Mouse (Mus musculus) lung, embryonic 15.5 days (tissue): ENCODE data around the gene Ptpn23. TPM values are rescaled to one million over a fixed set of nuclear protein-coding genes. Genes with fewer than 3 reads are reported as not detected.
"Not testable (repeated sequence)": the region's sequence is repeated elsewhere in the genome, so short reads cannot be mapped to it uniquely, and the experiment has no call there.

Source experiments
- ATAC-seq: fragments of 200-750 bp; cut with Nextera tagmentation; 2 replicates; pipeline ENCODE4 v1.8.0; 2017; ENCODE audit warnings: moderate number of reproducible peaks, borderline replicate concordance; ENCODE audit not compliant: low FRiP score, low TSS enrichment; ENCODE audit errors: extremely low read depth
- H3K27ac ChIP-seq: fragments of 300-500 bp; sonication (generic); 2 replicates; pipeline ENCODE4 v1.5.1; 2015; ENCODE audit warnings: moderate library complexity, mild to moderate bottlenecking, inconsistent platforms
- H3K27me3 ChIP-seq: fragments of 300-500 bp; sonication (generic); 2 replicates; pipeline ENCODE4 v1.6.1; 2015; ENCODE audit warnings: inconsistent platforms
- H3K36me3 ChIP-seq: fragments of 300-500 bp; sonication (generic); 2 replicates; pipeline ENCODE4 v1.6.1; 2015; ENCODE audit warnings: inconsistent platforms
- H3K4me1 ChIP-seq: fragments of 300-500 bp; sonication (generic); 2 replicates; pipeline ENCODE4 v1.6.1; 2015; ENCODE audit warnings: inconsistent platforms
- H3K4me2 ChIP-seq: fragments of 300-500 bp; sonication (generic); 2 replicates; pipeline ENCODE4 v1.6.1; 2015; ENCODE audit warnings: inconsistent platforms, mild to moderate bottlenecking, moderate library complexity
- H3K4me3 ChIP-seq: fragments of 300-500 bp; sonication (generic); 2 replicates; pipeline ENCODE4 v1.5.1; 2015; ENCODE audit warnings: mild to moderate bottlenecking, inconsistent platforms
- H3K9ac ChIP-seq: fragments of 300-500 bp; sonication (generic); 2 replicates; pipeline ENCODE4 v1.6.1; 2015; ENCODE audit warnings: inconsistent platforms
- H3K9me3 ChIP-seq: fragments of 300-500 bp; sonication (generic); 2 replicates; pipeline ENCODE4 v1.6.1; 2016; ENCODE audit warnings: inconsistent platforms
- WGBS: fragments of 180-500 bp; shearing (Covaris S2); methylation state at CpG from one replicate; pipeline ENCODE4 v1.1.7; 2015; 5-methylcytosine and 5-hydroxymethylcytosine counted together
- polyA plus RNA-seq: library from polyadenylated mRNA; unstranded; fragments of >200 nt; fragmentation: Nextera tagmentation; extraction: Ambion mirVana; gene quantifications from 2 replicates; pipeline ENCODE4 v1.2.1, GENCODE M21; 2015

Gene Ptpn23
- polyA plus RNA-seq, 1 experiment from 2014 or later = 19.1 TPM

GRCm38 (mm10) chr9:110410908-110411887 is 3.2 kb upstream of the Ptpn23 start:
- no peaks in the 10 kb centered on the region for H3K36me3 ChIP-seq
- no peak overlapping the region for H3K4me3 ChIP-seq
- 30% methylated on average over 6 of the region's 6 CpGs for WGBS
- H3K4me2 ChIP-seq = no peak overlapping the region
- no peaks in the 10 kb centered on the region for H3K27me3 ChIP-seq
- H3K4me1 ChIP-seq = peaks cover 22% of the 10 kb centered on the region
- no peak overlapping the region for H3K9ac ChIP-seq
- H3K9me3 ChIP-seq = no peaks in the 10 kb centered on the region
- no peak for ATAC-seq
- no peak overlapping the region for H3K27ac ChIP-seq

GRCm38 (mm10) chr9:110407311-110408098 is 508 bp downstream of the Ptpn23 start:
- no peaks in the 10 kb centered on the region for H3K27me3 ChIP-seq
- H3K4me1 ChIP-seq = peaks cover 13% of the 10 kb centered on the region
- peak; percentile 61 for ATAC-seq
- H3K36me3 ChIP-seq = no peaks in the 10 kb centered on the region
- H3K27ac ChIP-seq = peak overlapping the region; percentile 75
- no peaks in the 10 kb centered on the region for H3K9me3 ChIP-seq
- peak overlapping the region; percentile 89 for H3K4me2 ChIP-seq
- peak overlapping the region; percentile 97 for H3K4me3 ChIP-seq
- WGBS = 1% methylated on average over 41 of the region's 41 CpGs
- H3K9ac ChIP-seq = peak overlapping the region; percentile 90

GRCm38 (mm10) chr9:110403240-110403639 is 4.8 kb downstream of the Ptpn23 start:
- H3K4me3 ChIP-seq, H3K9me3 ChIP-seq, ATAC-seq, H3K4me1 ChIP-seq, H3K9ac ChIP-seq, H3K27ac ChIP-seq, H3K4me2 ChIP-seq, H3K36me3 ChIP-seq, H3K27me3 ChIP-seq: not testable (repeated sequence)
- 71% methylated on average over 4 of the region's 4 CpGs for WGBS

GRCm38 (mm10) chr9:110402731-110403130 is 5.3 kb downstream of the Ptpn23 start:
- Histone ChIP-seq H3K27me3 (no peaks in the 10 kb centered on the region), H3K9ac (no peak overlapping the region), H3K9me3 (no peaks in the 10 kb centered on the region), H3K4me2 (no peak overlapping the region), H3K36me3 (0 out of 2 replicates have a peak, but pooled peaks cover 2% of the 10 kb centered on the region), H3K4me3 (no peak overlapping the region), H3K4me1 (peaks cover 8% of the 10 kb centered on the region), H3K27ac (no peak overlapping the region)
- ATAC-seq = no peak
- 99% methylated on average over 2 of the region's 2 CpGs for WGBS

- H3K36me3 ChIP-seq = peaks cover 8% of the 10 kb centered on the region
- H3K27me3 ChIP-seq = no peaks in the 10 kb centered on the region
- H3K9ac ChIP-seq = no peak overlapping the region
- H3K4me2 ChIP-seq = no peak overlapping the region
- H3K9me3 ChIP-seq = no peaks in the 10 kb centered on the region
- ATAC-seq = no peak
- H3K4me3 ChIP-seq = no peak overlapping the region
- H3K27ac ChIP-seq = no peak overlapping the region
- 72% methylated on average over 5 of the region's 5 CpGs for WGBS
- H3K4me1 ChIP-seq = no peaks in the 10 kb centered on the region
These were observed 7.4 kb downstream of the Ptpn23 start for GRCm38 (mm10) chr9:110400650-110401049.

- Histone ChIP-seq H3K4me1 (no peaks in the 10 kb centered on the region), H3K4me3 (no peak overlapping the region), H3K9ac (no peak overlapping the region), H3K4me2 (no peak overlapping the region), H3K27ac (no peak overlapping the region), H3K27me3 (no peaks in the 10 kb centered on the region), H3K9me3 (no peaks in the 10 kb centered on the region), H3K36me3 (peaks cover 57% of the 10 kb centered on the region)
- ATAC-seq = no peak
- WGBS = 89% methylated on average over 4 of the region's 4 CpGs
These were observed 14.7 kb downstream of the Ptpn23 start for GRCm38 (mm10) chr9:110393295-110393694.

GRCm38 (mm10) chr9:110390843-110391242 is 17.2 kb downstream of the Ptpn23 start:
- Histone ChIP-seq H3K4me1 (no peaks in the 10 kb centered on the region), H3K4me3 (no peak overlapping the region), H3K9me3 (no peaks in the 10 kb centered on the region), H3K9ac (no peak overlapping the region), H3K27ac (no peak overlapping the region), H3K4me2 (no peak overlapping the region), H3K36me3 (peaks cover 72% of the 10 kb centered on the region), H3K27me3 (no peaks in the 10 kb centered on the region)
- 91% methylated on average over 3 of the region's 3 CpGs for WGBS
- no peak for ATAC-seq

GRCm38 (mm10) chr9:110388011-110388410 is 20.0 kb downstream of the Ptpn23 start:
- Histone ChIP-seq H3K36me3 (peaks cover 86% of the 10 kb centered on the region), H3K9ac (no peak overlapping the region), H3K9me3 (no peaks in the 10 kb centered on the region), H3K4me2 (no peak overlapping the region), H3K4me1 (no peaks in the 10 kb centered on the region), H3K4me3 (no peak overlapping the region), H3K27me3 (no peaks in the 10 kb centered on the region), H3K27ac (no peak overlapping the region)
- ATAC-seq = no peak
- 89% methylated on average over 7 of the region's 7 CpGs for WGBS

- ATAC-seq = no peak
- H3K27me3 ChIP-seq = no peaks in the 10 kb centered on the region
- 83% methylated on average over 7 of the region's 7 CpGs for WGBS
- H3K4me2 ChIP-seq = no peak overlapping the region
- no peak overlapping the region for H3K4me3 ChIP-seq
- no peaks in the 10 kb centered on the region for H3K9me3 ChIP-seq
- H3K9ac ChIP-seq = no peak overlapping the region
- no peak overlapping the region for H3K27ac ChIP-seq
- H3K36me3 ChIP-seq = peaks cover 54% of the 10 kb centered on the region
- H3K4me1 ChIP-seq = peaks cover 2% of the 10 kb centered on the region; the same call in 1 of the 2 replicates
These were observed 23.6 kb downstream of the Ptpn23 start for GRCm38 (mm10) chr9:110384369-110384929.

GRCm38 (mm10) chr9:110381292-110381691 is 26.7 kb downstream of the Ptpn23 start:
- Histone ChIP-seq H3K9me3 (no peaks in the 10 kb centered on the region), H3K4me1 (peaks cover 2% of the 10 kb centered on the region; the same call in 1 of the 2 replicates), H3K4me3 (no peak overlapping the region), H3K4me2 (no peak overlapping the region), H3K9ac (no peak overlapping the region), H3K36me3 (peaks cover 36% of the 10 kb centered on the region), H3K27ac (no peak overlapping the region), H3K27me3 (no peaks in the 10 kb centered on the region)
- no peak for ATAC-seq
- 71% methylated on average over 11 of the region's 12 CpGs for WGBS

- Histone ChIP-seq H3K4me3 (no peak overlapping the region), H3K9ac (no peak overlapping the region)
These were observed 27.4 kb downstream of the Ptpn23 start for GRCm38 (mm10) chr9:110380662-110381061.

More at GRCm38 (mm10) chr9:110380662-110381061, 27.4 kb downstream of the Ptpn23 start:
- Histone ChIP-seq H3K4me1 (peaks cover 2% of the 10 kb centered on the region; the same call in 1 of the 2 replicates), H3K9me3 (no peaks in the 10 kb centered on the region), H3K27ac (no peak overlapping the region), H3K4me2 (peak overlapping the region; percentile 23; the same call in 1 of the 2 replicates), H3K36me3 (peaks cover 31% of the 10 kb centered on the region), H3K27me3 (no peaks in the 10 kb centered on the region)
- peak; percentile 27; the same call in 1 of the 2 replicates for ATAC-seq
- 27% methylated on average over 21 of the region's 21 CpGs for WGBS
